Mouse (Mus musculus) embryo, embryonic 10 days (tissue): ENCODE measurements at regions not wholly inside any gene's neighbourhood (a gene's known extent, or its start where the extent isn't known, plus 50 kb on each side); places are given as distances from the start of the nearest gene placed in this dataset.
A peak's percentile ranks its signal among the peaks of the same experiment; 100 is the strongest.

Experiments
- DNase-seq: peaks from one replicate; pipeline ENCODE4 v3.0.0-alpha.2; 2015; ENCODE audit warnings: low spot score

GRCm38 (mm10) chr3:154388656-154389055 lies 58.2 kb upstream of the Lhx8 start:
- no peak for DNase-seq

GRCm38 (mm10) chr3:154387271-154387670 lies 56.8 kb upstream of the Lhx8 start:
- no peak for DNase-seq

GRCm38 (mm10) chr3:154385831-154386312 lies 55.4 kb upstream of the Lhx8 start:
- DNase-seq: peak; percentile 38

GRCm38 (mm10) chr3:154382811-154383210 lies 52.4 kb upstream of the Lhx8 start:
- no peak for DNase-seq

DNA sequence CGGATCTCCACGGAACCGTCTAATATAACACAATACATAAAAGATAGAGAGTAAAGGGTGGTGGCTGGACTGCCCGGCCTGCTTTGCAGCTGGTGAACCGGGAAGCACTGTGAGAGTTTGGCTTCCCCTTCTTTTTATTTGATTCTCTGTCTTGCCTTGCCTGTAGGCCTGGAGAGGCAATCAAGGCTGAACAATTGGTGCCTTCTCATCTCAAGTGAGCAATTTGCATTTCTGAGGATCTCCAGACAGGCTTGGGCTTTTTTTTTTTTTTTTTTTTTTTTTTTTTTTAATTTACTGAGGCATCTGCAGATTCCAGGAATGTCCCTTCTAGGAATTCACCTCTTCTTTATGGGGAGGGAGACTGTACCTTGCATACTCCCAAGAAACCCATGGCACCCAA lies 51.1 kb upstream of the Lhx8 start:
- no peak for DNase-seq
